Mouse (Mus musculus) bone marrow, adult 2 months (tissue): Measurements from ENCODE around the gene Odf3l1. TPM values are rescaled to one million over a fixed set of nuclear protein-coding genes. Genes with fewer than 3 reads are reported as not detected.

Experiments
- H3K27ac ChIP-seq: fragments of 200-500 bp; 2 replicates; pipeline ENCODE4 v1.5.1; 2012; ENCODE audit warnings: low read depth, mild to moderate bottlenecking, control low read depth, inconsistent platforms, low read length; ENCODE audit not compliant: control insufficient read depth, poor library complexity, insufficient read depth
- H3K4me1 ChIP-seq: fragments of 200-500 bp; 2 replicates; pipeline ENCODE4 v1.6.1; 2011; ENCODE audit warnings: low read length; ENCODE audit not compliant: control insufficient read depth, insufficient read depth
- H3K4me3 ChIP-seq: fragments of 200-500 bp; replicated peaks from 2 replicates; pipeline ENCODE3; 2011; ENCODE audit warnings: mild to moderate bottlenecking, low read depth, low read length, control low read depth; ENCODE audit not compliant: control insufficient read depth
- CTCF ChIP-seq: fragments of 200-500 bp; IDR thresholded peaks from 2 replicates; pipeline ENCODE4 v1.5.1; 2011; ENCODE audit warnings: low read length, control low read depth; ENCODE audit not compliant: control insufficient read depth, insufficient read depth
- POLR2A ChIP-seq: fragments of 200-500 bp; IDR thresholded peaks from 2 replicates; pipeline ENCODE4 v1.6.1; 2011; ENCODE audit warnings: low read depth, mild to moderate bottlenecking, control low read depth, low read length, borderline replicate concordance; ENCODE audit not compliant: control insufficient read depth
- WGBS: fragments of 180-500 bp; shearing (Covaris S2); methylation state at CpG from one replicate; pipeline ENCODE4 v1.1.7; 2018; 5-methylcytosine and 5-hydroxymethylcytosine counted together
- polyA plus RNA-seq: library from polyadenylated mRNA; stranded (reverse); fragments of >200 nt; gene quantifications from 2 replicates; pipeline ENCODE4 v1.2.4, GENCODE M21; 2011; ENCODE audit warnings: low replicate concordance; ENCODE audit not compliant: missing spikeins, insufficient read depth, insufficient read length

Odf3l1 gene
- polyA plus RNA-seq, 1 experiment = not detected

DNA sequence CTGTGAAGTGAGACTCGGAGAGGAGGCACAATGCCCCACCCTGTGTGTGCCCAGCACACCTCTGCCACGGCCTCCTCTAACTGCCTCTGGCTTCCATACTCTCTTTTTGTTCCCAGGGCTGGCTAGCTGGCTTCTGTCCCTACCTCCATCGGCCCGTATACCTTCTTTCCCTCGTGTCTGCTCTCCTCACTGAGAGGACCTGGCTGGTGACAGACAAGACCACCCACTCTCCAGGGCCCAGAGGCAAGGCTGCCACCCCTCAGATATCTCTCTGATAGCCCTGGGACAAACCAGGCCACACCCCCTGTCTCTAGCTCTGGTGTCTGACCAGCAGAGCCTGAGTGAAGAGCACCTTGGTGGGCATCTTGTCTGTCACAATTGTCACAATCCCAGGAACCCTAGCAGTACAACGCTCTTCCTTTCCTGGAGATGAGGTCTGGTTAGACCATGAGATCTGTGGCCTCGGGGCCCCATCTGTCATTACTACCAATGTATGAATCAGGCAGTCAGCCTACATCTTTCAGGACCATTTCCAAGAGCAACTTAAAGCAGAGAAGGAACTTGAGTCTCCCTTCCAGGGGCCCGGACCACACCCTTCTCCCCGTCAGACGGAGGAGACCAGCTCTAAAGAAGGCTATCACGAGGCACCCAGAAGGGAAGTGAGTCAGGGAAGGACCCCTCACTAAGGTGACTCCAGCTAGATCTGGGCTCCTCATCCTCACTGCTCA lies 1.4 kb upstream of the Odf3l1 start:
- no peak for TF ChIP-seq CTCF
- TF ChIP-seq POLR2A = no peak
- H3K27ac ChIP-seq = no peak overlapping the region
- no peak overlapping the region for H3K4me3 ChIP-seq
- 64% methylated on average over 11 of the region's 11 CpGs for WGBS
- H3K4me1 ChIP-seq = no peaks in the 10 kb centered on the region

DNA sequence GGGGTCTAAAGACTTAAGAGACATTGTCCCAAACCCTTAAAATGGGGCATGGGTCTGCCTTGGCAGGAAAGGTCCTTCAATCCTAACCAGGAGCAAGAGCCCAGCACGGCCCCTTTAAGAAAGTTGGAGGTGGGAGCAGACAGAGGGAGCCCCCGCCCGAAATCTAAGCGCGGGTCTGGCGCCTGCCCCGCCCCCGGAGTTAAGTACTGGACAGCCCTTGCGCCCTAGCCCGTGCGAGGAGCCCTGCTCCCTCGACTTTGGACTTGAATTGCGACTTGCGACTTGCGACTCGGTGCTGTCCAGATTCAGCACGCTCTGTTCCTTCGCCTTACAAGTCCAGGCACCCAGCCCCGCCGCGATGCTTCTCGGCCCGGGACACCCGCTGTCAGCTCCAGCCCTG lies 353 bp upstream of the Odf3l1 start, which contains the start of gene Cspg4:
Gene Cspg4, plus strand, starts transcription at position 202 of the 400 bp plus-strand sequence.
- H3K27ac ChIP-seq = no peak within 1 kb of the TSS
- TF ChIP-seq POLR2A = no peak
- TF ChIP-seq CTCF = no peak
- no peaks in the 10 kb centered on the region for H3K4me1 ChIP-seq
- 15% methylated on average over 24 of the region's 24 CpGs for WGBS
- no peak within 1 kb of the TSS for H3K4me3 ChIP-seq

DNA sequence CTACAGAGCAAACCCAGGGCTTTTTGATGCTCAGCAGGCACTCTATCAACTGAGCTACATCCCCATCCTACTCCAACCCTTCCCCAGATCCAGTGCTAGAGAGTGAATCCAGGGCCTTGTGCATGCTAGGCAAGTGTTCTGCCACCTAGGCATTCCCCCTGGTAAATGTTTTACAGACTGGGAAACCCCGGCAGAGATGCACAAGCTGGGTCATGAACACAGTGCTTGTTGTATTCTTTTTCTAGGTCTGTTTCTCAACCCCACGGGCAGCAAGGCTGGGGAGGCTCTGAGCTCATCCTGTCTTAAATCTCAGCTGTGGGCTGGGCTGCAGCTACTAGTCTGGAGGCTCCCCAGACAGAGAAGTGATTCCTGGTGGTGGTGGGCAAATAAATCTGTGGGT lies 1.6 kb downstream of the Odf3l1 start:
- Histone ChIP-seq H3K4me3 (no peak overlapping the region), H3K4me1 (no peaks in the 10 kb centered on the region), H3K27ac (no peak overlapping the region)
- WGBS = 47% methylated on average over 2 of the region's 2 CpGs
- TF ChIP-seq POLR2A (no peak), CTCF (no peak)

DNA sequence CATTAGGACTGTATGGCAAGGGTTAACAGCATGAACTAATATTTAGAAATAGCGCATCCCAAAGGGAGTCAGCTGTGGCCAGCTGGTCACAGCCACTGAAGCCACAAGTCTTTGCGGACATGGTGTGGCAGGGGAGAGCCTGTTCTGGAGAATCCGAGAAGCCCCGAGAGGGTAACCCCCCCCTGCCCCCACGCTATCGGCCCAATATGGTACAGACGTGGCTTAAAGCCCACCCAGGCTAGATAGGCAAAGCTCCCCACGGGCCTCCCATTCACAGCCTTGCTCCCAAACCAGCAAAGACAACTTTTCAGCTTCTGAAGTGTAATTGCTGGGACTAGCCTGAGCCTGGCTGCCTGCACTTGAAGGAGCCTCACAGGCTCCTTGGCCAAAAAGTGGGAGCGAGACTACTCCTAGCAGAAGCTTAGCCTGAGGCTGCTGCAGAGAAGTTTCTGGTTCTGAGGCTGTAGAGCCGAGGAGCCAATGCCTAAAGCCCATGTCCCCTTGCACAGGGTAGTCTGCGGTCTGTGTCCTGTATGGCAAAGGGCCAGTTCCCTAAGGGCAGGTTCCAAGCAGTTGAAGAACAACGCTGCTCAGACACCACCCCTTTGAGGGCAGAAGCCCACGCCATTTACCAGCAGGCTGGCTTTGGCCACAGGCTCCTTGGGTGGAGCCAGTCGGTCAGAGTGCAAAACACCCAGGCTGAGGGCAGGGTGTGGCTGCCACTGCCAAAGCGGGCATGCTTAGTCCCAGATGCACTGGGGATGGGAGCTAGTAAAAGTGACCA lies 3.8 kb downstream of the Odf3l1 start:
- TF ChIP-seq CTCF = no peak
- no peak for TF ChIP-seq POLR2A
- H3K4me1 ChIP-seq = no peaks in the 10 kb centered on the region
- no peak overlapping the region for H3K27ac ChIP-seq
- 62% methylated on average over 15 of the region's 15 CpGs for WGBS
- H3K4me3 ChIP-seq = no peak overlapping the region

DNA sequence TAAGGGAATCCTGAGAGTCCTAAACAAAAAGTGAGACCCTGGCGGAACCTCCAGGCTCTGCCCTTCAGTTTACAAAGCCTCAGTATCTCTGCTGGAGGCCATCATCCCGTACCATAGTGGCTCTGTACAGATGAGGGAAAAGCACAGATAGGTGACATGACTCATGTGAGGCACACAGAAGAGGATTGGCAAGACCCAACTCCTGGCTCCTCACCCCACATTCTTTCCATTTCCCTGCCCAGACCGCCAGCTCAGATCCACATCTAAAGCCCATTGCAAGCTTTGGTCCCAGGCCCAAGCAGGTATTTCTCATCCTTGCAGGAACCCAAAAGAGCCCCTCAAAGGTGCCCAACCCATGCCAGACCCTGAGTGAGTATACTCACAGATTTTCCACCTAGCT lies 4.4 kb downstream of the Odf3l1 start:
- TF ChIP-seq CTCF (no peak), POLR2A (no peak)
- 71% methylated on average over 3 of the region's 3 CpGs for WGBS
- H3K4me3 ChIP-seq = no peak overlapping the region
- H3K4me1 ChIP-seq = no peaks in the 10 kb centered on the region
- no peak overlapping the region; the same call in 1 of the 2 replicates for H3K27ac ChIP-seq

DNA sequence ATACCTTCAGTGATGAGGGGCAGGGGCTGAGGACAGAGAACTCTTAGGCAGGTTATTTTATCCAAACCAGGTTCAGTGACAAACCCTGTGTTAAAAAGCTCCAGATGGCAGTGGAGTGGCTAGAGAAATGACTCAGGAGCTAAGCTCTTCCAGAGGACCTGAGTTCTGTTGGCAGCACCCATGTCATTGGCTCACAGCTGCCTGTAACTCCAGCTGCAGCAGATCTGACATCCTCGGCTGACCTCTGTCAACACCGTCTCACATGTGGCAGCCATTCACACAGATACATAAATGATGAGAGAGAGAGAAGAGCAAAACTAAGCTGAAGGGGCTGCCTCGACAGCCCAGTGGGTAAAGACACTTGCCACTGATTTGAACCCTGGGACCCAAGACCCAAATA lies 7.0 kb downstream of the Odf3l1 start:
- Histone ChIP-seq H3K27ac (no peak overlapping the region), H3K4me3 (no peak overlapping the region), H3K4me1 (no peaks in the 10 kb centered on the region)
- TF ChIP-seq POLR2A (no peak), CTCF (no peak)
- 65% methylated on average over 3 of the region's 3 CpGs for WGBS

DNA sequence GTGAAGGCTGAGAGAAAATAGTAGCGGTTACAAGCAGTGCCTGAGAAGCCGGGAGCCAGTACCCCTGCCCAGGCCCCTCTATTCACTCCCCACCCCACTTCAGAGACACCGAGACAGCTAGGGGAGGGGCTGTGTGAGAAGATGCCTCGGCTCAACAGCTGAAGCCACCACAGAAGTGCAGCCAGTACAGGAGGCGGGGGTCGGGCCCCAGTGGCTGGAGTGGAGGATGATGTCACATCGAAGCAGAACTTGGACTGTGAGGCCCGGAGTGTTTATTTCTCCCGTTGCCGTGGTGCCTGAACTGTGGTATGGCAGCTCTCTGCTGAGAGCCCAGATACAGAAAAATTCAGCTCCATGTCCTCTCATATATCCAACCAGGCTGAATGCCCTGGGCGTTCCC lies 12.7 kb downstream of the Odf3l1 start:
- Histone ChIP-seq H3K4me3 (no peak overlapping the region), H3K27ac (no peak overlapping the region), H3K4me1 (no peaks in the 10 kb centered on the region; the same call in 1 of the 2 replicates)
- WGBS = 40% methylated on average over 11 of the region's 11 CpGs
- no peak for TF ChIP-seq POLR2A
- TF ChIP-seq CTCF = no peak

DNA sequence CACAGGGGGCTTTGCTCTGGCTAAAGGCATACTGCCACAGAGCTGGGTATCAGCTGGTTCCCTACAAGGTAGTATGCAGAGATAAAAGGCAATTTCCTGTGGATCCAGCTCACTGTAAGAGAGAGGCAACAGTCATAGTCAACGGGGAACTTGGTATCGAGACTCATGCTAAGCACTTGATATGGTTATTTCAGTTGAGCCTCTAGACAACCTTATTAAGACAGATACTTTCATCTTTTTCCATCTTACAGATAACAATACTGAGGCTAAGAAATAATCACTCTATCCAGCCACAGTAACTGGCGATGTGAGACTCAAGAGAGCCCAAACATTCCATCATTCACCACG lies 13.6 kb downstream of the Odf3l1 start:
- WGBS = 65% methylated on average over 4 of the region's 4 CpGs
- TF ChIP-seq POLR2A (no peak), CTCF (no peak)

More for the DNA sequence above, 13.6 kb downstream of the Odf3l1 start:
- no peaks in the 10 kb centered on the region; the same call in 1 of the 2 replicates for H3K4me1 ChIP-seq
- H3K27ac ChIP-seq = no peak overlapping the region
- H3K4me3 ChIP-seq = no peak overlapping the region
